Mouse (Mus musculus): Measurements from ENCODE around the gene Tnk2.

Tnk2 gene

GRCm38 (mm10) chr16:32643661-32644061 lies at the start of gene Tnk2:
Gene Tnk2 (plus strand): TSS chr16:32643874.
- DNase-seq = peak; percentile 87

- no peak for DNase-seq
Observed at GRCm38 (mm10) chr16:32593916-32594315, 49.8 kb upstream of the Tnk2 start.

- no peak for DNase-seq
Observed at GRCm38 (mm10) chr16:32594701-32595100, 49.0 kb upstream of the Tnk2 start.

GRCm38 (mm10) chr16:32595142-32595855 lies 48.4 kb upstream of the Tnk2 start:
- DNase-seq = no peak

- no peak for DNase-seq
Observed at GRCm38 (mm10) chr16:32597909-32598381, 45.7 kb upstream of the Tnk2 start.

- no peak for DNase-seq
Observed at GRCm38 (mm10) chr16:32599151-32599550, 44.5 kb upstream of the Tnk2 start.

GRCm38 (mm10) chr16:32602193-32602685 lies 41.4 kb upstream of the Tnk2 start:
- no peak for DNase-seq

- no peak for DNase-seq
Observed at GRCm38 (mm10) chr16:32607562-32608343, 35.9 kb upstream of the Tnk2 start.

GRCm38 (mm10) chr16:32608344-32608711 lies 35.3 kb upstream of the Tnk2 start:
- no peak for DNase-seq

- peak; percentile 98 for DNase-seq
Observed at GRCm38 (mm10) chr16:32608712-32609400, 34.8 kb upstream of the Tnk2 start, which contains the start of gene Tfrc. Gene Tfrc (plus strand): TSS chr16:32608920.

GRCm38 (mm10) chr16:32609401-32609779 lies 34.3 kb upstream of the Tnk2 start:
- DNase-seq = no peak

GRCm38 (mm10) chr16:32610460-32611255 lies 33.0 kb upstream of the Tnk2 start:
- DNase-seq = no peak

GRCm38 (mm10) chr16:32612052-32612451 lies 31.6 kb upstream of the Tnk2 start:
- no peak for DNase-seq

GRCm38 (mm10) chr16:32613269-32613834 lies 30.3 kb upstream of the Tnk2 start:
- DNase-seq = no peak

GRCm38 (mm10) chr16:32614047-32614446 lies 29.6 kb upstream of the Tnk2 start:
- DNase-seq = no peak

- no peak for DNase-seq
Observed at GRCm38 (mm10) chr16:32618946-32619345, 24.7 kb upstream of the Tnk2 start.

- no peak for DNase-seq
Observed at GRCm38 (mm10) chr16:32628140-32628539, 15.5 kb upstream of the Tnk2 start.

GRCm38 (mm10) chr16:32632328-32632824 lies 11.3 kb upstream of the Tnk2 start:
- no peak for DNase-seq

GRCm38 (mm10) chr16:32633486-32634012 lies 10.1 kb upstream of the Tnk2 start:
- no peak for DNase-seq

GRCm38 (mm10) chr16:32634183-32634582 lies 9.5 kb upstream of the Tnk2 start:
- no peak for DNase-seq

GRCm38 (mm10) chr16:32635314-32635713 lies 8.4 kb upstream of the Tnk2 start:
- no peak for DNase-seq

GRCm38 (mm10) chr16:32636331-32636730 lies 7.3 kb upstream of the Tnk2 start:
- no peak for DNase-seq
